Mouse (Mus musculus): Measurements from ENCODE around the gene Krt10.

Gene Krt10

DNA sequence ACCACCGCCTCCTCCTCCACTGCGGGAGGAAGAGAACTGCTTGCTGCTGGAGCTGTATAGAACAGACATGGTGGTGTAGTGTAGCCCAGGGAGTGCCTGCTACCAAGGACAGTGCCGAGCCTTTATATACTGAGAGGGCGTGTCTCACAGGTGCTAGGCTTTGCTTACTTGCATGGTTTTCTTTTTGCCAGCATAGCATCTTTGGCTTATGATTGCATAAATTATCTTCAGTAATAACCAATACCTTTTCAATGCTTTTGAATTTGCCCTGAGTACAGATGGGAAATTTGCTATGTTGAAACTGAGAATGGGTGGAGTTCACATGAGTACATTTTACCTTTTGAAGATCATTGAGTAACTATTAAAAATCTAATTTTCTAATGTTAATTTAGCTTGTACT, at the start of gene Krt10:
TSS of gene Krt10 (minus strand) at position 101 of the 400 bp plus-strand sequence.
- no peak for DNase-seq (ENCODE audit: low read depth in 2 of 2, low spot score in 2 of 2)

DNA sequence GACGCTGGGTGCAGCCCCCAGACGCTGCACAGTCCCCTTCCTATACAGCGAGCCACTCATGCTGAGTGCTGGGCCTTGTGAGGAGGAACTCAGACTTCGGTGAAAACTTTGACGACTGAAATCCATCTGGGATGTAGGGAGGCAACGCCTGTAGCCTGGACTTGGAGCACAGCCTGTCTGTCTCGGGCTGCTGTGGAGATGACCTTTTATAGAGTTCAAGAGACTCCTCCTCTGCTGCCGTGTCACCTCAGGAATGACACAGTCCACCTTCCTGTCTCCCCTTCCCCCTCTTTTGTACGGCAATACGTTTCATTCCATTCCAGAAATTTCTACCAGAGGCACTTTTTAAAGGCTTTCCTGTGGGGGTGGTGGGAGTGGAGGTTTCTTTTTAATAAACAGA, 48.8 kb upstream of the Krt10 start, which contains the start of gene Krt20:
TSS of gene Krt20 (minus strand) at position 179 of the 400 bp plus-strand sequence.
- no peak for DNase-seq (ENCODE audit: low read depth in 2 of 2, low spot score in 2 of 2)

DNA sequence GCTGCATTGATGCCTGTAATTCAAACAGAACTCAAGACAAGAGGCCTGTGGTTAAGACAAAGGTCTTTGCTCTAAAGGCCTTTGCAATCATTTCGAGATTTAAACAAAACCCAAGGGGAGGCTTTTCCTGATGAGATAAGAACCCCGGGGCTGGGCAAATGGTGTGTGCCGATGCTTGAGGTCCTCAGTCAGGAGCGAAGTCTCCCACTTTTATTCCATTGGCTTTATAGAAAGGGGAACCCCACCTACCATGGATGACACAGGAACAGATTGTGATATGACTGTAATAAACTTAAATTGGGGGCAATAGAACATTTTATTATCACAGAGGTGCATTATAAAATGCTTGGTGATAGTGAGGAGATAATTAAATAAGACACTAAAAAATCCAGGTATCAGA, 47.5 kb upstream of the Krt10 start:
- DNase-seq (ENCODE audit: low read depth in 2 of 2, low spot score in 2 of 2) = no peak

DNA sequence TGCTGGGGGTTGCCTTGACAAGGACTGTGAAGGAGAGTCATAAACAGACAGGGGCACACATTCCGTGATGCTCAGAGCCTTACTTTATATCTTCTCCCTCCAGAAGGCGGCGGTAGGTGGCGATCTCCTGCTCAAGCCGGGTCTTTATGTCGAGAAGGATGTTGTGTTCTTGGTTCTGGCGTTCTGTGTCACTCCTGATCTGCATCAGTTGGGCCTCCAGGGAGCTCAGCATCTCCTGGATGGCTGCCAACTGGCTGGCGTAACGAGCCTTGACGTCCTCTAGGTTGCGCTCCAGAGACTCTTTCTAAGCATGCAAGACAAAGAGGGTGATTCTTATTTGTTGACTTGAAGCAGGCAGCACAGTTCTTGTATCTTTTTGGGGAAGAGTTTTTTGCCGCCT, 41.5 kb upstream of the Krt10 start:
- no peak for DNase-seq (ENCODE audit: low read depth in 2 of 2, low spot score in 2 of 2)

DNA sequence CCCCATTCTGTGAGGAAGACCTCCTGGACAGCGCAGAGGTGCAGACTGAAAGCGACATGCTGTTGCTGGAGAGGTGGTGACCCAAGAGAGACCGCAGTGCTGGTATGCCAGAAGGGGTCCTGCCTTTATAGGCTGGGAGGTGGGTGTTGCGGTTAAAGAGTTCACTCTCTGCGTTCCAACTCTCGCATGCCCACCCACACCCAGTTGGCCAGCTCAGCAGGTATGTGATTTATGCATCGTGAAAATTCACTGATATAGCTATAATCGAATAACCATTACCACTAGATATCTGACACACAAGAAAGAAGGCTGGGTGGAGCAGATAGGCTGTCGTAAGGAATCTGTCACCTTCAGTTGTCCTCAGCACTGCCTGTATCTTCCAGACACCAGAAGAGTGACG, 33.0 kb upstream of the Krt10 start, which contains the start of gene Krt12:
TSS of gene Krt12 (minus strand) at position 101 of the 400 bp plus-strand sequence.
- no peak for DNase-seq (ENCODE audit: low read depth in 2 of 2, low spot score in 2 of 2)

DNA sequence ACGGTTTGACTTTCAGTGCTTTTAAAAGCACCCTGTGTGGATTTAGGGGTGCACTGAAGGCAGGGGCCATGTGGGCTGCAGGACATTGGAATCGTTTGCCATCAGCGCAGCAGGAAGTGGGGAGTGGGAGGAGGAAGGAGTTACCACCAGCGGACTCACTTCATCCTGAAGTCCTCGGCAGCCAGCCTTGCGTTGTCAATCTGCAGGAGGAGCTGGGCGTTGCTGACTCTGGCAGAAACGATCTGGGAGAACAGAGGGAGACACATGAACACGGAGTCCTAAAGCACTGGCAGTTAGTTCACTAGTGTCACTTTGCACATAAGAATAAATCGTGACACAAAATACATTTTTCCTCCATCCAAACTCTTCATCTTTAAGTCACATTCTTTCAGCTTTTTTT, 31.4 kb upstream of the Krt10 start:
- DNase-seq (ENCODE audit: low read depth in 2 of 2, low spot score in 2 of 2) = no peak

DNA sequence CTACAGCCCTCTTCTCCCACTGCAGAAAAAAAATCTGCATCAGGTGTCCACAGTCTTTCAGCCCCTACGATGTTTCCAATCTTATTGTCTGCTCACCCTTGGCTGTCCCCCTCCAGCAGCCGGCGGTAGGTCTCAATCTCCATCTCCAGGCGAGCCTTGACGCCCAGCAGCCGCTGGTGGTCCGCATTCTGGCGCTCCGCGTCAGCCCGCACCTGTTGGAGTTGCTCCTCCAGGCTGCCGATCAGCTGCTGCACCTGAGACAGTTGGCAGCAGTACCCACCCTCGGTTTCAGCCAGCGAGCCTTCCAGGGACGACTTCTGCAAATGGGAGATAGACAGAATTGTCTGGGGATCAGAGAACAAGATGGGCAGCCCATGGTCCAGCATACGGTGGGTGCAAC, 28.7 kb upstream of the Krt10 start:
- DNase-seq (ENCODE audit: low read depth in 2 of 2, low spot score in 2 of 2) = no peak

DNA sequence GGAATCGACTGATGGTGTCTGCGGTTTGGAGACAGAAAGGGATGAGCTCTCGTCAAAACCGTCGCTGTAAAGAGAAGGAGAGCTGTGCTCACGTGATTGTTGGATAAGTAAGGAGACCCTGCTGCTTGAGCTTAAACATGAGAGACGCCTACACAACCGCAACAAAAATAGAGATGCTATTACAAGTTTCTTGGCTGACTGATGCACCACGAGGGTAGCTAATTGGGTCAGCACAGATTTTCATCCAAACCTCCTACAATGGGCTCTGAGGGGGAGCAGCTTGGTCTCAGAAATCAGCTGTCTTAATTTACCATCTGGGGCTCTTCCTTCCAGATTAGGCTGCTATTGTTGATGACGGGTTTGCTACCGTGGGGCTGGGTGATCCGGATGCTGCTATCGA, 27.7 kb upstream of the Krt10 start:
- DNase-seq (ENCODE audit: low read depth in 2 of 2, low spot score in 2 of 2) = no peak

DNA sequence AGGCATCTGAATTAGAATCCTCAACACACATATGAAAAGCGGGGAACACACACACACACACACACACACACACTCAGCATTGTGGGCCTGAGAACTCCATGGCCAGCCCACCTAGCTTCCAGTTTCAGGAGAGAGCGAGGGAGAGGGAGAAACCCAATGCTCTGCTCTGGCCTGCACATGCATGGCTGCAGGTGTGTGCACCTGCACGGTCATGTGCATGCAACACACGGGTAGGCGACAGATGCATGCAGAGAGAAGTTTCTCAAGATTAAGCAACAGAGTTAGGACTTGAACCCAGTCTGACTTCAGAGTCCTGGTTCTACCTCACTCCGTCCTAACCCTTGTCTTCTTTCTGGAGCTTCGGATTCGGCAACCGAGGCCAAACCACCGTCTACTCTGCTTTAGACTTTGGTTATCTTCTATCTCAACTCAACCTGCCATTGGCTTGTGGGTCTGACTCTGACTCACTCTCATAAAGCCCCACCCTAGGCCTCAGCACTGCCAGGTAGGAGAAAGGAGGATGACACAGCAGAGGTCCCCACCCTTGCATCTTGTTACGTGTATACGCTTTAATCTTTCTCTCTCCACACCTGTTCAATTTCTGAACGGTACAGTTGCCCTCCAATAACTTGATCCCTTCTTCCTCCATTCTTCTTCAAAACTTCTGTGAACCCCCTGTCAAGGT, 25.4 kb upstream of the Krt10 start:
- no peak for DNase-seq (ENCODE audit: low read depth in 2 of 2, low spot score in 2 of 2)

DNA sequence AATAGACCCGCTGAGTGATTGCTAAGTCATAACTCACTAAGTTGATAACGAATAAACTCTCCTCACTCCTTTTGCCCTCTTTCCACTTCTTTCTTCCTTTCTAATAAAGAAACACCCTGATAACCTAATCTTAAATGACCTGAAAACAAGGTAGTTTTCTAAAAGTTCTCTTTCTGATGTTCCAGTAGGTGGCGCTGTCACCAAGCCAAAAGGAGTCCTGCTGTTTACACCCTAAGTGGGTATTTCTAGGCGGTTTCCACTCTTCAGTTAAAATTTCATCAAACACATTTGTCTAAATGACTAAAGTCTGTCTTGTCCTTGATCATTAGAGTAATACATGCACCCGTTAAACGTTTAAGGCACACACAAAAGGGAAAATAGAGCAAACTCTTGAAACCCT, 24.1 kb upstream of the Krt10 start:
- peak in 1 of 2 experiments; percentile 2 for DNase-seq (ENCODE audit: low read depth in 2 of 2, low spot score in 2 of 2)

DNA sequence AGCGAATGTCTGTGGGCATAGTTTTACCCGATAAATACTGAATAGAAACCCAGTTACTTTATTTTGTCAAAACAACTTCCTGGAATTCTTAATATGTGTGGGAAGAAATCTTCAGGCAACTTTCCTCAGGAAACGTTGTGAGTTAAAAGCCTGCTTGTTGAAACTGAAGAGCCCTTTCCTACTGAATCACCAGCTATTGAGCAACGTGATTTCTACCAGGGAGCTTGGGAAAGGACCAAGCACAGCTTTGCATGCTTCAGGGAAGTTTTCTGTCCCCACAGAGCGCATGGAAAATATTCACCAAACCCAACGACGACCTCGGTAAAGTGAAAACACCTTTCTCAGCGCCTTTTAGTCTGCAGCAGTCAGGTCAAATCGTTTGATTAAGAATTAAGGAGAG, 17.0 kb upstream of the Krt10 start:
- DNase-seq (ENCODE audit: low read depth in 2 of 2, low spot score in 2 of 2) = no peak

DNA sequence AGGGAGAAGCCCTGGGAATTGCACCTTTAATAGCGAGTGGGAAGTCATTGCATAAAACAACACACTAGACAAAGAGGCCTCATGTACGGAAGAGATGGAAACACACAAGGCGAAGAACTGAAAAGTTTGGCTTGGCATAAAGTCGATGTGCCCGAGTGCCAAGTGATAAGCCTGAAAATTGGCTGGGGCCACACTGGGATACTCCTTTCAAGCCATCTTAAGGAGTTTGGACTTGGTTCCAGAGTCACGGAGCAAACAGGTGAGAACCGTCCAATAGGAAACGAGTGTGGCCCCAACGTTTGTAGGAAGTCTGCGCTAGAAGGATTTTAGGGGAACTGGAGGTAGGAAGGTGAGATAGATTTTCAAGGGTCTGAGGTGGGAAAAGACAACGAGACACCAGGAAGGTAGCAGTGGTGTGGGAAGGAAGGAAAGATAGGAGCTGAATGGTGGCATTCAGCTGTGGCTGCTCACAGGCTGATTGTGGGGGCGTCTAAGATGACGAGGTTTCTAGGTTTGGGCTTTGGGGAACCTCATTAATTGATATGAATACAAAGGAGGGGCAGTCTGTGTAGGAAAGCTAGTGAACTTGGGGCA, 10.9 kb upstream of the Krt10 start:
- no peak for DNase-seq (ENCODE audit: low read depth in 2 of 2, low spot score in 2 of 2)

DNA sequence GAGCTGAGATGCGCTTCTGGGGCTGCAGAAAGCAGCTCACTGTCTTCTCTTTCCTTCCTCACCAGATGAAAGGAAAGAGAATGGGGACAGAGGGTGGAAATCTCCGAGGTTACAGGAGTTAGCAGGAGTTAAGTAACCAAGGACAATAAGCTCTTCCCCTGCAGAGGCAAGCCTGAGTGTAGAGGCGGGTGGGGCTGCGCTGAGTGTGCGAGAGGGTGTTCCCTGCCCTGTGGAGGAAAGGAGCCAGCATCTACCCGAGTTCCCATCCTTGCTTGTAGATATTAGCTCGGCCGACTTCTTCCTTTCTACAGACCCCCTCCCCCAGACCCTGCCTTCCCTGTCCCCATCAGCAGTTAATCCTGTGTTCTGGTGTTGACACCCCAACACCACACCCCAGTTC, 9.7 kb upstream of the Krt10 start:
- no peak for DNase-seq (ENCODE audit: low read depth in 2 of 2, low spot score in 2 of 2)

DNA sequence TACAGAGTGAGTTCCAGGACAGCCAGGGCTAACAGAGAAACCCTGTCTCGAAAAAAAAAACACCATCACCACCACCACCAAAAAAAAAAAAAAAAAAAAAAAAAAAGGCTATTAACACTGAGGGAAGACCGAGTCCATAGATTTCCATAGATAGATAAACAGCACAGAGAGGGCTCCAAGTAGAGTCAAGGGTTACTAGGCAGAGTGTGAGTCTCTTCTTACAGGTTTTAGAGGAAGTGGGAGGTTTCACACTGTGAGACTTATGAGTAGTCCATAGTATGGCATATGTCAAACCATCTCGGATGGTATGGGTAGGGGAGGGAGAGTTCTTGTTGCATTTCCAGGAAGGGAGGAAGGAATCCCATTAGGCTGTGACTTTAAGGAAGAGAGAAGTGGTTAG, 8.9 kb upstream of the Krt10 start:
- no peak for DNase-seq (ENCODE audit: low read depth in 2 of 2, low spot score in 2 of 2)

DNA sequence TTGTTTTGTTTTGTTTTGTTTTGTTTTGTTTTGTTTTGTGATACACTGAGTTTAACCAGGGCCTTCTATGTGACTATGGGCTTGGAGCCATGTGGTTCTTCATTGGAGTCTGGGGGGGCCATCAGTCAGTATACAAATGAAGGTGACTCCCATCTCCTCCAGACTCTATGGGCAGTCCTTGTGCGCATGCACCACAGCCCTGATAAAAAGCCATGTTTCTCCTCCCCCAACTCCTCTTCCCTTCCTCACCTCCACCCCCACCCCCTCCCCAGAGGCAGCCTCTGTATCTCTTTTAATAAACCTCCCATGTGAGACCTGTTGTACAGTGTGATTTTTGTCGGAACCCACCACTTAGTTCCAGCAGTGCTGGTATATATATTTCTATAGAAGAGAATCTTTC, 7.5 kb upstream of the Krt10 start:
- no peak for DNase-seq (ENCODE audit: low read depth in 2 of 2, low spot score in 2 of 2)

DNA sequence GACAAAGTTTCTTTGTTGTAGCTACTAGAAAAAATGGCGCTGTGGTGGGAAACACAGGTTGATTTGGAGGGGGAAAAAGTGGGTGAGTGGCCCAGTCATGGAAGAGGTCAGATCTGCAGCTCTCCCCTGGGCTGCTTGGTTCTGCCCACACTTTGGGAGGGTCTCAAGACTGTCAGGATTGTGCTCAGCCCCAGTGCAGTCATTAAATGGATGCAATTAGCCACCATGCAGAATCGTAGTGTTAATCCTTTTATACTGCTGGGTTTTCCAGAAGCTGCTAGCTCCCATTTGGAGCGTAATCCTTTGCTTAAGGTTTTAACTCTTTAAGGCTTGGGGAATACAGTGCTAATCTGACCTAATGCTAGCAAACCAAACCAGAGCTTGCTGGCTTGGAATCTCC, 6.9 kb upstream of the Krt10 start:
- DNase-seq (ENCODE audit: low read depth in 2 of 2, low spot score in 2 of 2) = no peak

DNA sequence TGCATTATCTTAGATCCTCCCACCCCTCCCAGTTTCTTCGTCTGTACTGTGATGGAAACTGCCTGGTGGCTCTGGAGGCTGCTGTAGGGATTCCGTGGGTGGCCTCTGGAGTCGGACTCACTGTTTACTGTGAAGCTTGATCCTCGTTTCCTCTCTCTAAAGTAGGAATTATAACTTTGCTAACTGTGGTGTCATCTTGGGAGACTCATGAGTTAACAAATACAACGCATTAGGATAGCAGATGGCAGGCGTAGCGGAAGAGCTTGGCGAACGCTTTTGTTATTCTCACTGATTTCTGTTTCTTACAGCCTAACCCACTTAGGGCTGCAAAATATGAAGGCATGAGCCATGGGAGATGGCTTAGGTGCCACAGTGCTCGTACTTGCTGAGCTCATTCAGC, 3.3 kb upstream of the Krt10 start:
- DNase-seq (ENCODE audit: low read depth in 2 of 2, low spot score in 2 of 2) = no peak

DNA sequence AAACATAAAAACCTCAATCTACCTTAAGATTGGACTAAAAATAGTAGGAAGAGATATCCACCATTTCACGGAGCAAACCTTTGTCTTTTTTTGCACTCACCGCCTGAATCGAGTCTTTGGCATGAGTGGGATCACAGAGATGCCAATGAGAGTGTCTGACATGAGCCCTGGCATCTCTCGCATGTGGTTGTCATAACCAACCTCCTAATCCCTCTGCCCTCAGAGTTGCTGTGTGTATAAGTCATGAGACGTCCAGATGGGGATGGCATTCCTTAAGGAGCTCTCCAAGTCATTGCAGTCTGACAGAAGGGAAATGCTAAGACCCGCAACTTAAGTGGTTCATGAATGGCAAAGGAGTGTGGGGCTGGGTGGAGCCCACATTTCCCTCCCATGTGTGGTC, 2.2 kb upstream of the Krt10 start:
- DNase-seq (ENCODE audit: low read depth in 2 of 2, low spot score in 2 of 2) = no peak

DNA sequence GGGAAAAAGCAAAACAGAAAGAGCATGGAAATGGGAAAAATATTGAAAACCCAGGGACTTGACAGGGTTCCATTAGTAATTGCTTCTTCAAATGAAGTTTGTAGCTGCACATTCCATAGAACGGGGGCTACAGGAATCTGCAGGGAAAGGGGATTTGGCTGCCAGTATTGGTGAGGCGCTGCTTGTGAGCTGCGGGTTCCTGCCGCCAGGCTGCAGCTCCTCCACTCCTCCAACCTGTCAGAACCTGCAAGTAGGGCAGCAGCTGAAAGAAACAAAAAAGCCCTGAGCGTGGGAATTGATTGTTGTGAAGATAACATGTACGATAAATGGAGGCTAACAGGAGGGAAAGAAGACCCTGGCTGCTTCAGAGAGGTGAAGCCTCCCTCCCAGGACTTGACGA, 1.7 kb upstream of the Krt10 start:
- DNase-seq (ENCODE audit: low read depth in 2 of 2, low spot score in 2 of 2) = no peak

DNA sequence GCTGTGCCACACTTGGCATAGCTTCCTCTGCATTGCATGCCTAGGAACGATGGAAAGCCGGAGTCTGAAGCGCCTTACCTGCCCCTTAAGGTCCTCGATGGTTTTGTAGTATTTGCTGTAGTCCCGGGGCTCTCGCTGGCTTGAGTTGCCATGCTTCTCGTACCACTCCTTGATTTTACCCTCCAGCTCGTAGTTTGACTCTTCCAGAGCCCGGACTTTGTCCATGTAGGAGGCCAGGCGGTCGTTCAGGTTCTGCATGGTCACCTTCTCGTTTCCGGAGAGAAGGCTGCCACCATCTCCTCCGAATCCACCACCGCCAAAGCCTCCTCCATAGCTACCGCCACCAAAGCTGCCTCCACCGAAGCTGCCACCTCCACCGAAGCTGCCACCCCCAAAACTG, 503 bp downstream of the Krt10 start:
- DNase-seq (ENCODE audit: low read depth in 2 of 2, low spot score in 2 of 2) = no peak

DNA sequence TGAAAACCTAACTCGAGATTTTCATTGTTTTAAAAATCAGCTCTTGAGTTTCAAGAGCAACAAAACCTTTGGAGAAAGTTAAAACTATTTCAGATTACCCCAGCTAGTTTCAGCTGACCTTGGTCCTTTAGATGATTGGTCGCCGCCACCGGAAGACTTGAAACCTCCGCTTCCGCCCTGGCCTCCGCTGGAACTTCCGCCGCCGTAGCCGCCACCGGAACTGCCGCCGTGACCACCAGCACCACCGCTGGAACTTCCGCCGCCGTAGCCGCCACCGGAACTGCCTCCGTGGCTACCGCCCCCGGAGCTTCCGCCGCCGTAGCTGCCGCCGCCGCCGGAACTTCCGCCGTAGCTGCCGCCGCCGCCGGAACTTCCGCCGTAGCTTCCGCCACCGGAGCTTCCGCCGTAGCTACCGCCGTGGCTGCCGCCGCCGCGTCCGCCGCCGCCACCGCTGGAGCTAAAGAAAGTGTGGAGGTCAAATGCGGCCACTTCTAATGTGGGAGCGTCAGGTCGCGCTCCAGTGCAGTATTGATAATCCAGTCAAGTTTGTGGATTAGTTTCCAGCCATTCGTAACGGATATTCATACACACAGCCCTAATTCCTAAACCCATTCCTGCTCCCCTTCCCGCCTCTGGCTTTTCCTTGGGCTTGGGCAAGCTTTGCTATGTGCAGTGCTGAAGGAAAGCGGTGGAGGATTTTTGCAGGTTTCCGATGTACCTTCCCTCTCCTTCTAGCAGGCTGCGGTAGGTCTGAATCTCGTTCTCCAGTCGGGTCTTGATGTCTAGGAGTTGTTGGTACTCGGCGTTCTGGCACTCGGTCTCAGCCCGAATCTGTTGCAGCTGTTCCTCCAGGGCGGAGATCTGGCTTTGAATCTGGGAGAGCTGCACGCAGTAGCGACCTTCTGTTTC, 3.1 kb downstream of the Krt10 start:
- DNase-seq (ENCODE audit: low read depth in 2 of 2, low spot score in 2 of 2) = peak; percentile 55 to 65

DNA sequence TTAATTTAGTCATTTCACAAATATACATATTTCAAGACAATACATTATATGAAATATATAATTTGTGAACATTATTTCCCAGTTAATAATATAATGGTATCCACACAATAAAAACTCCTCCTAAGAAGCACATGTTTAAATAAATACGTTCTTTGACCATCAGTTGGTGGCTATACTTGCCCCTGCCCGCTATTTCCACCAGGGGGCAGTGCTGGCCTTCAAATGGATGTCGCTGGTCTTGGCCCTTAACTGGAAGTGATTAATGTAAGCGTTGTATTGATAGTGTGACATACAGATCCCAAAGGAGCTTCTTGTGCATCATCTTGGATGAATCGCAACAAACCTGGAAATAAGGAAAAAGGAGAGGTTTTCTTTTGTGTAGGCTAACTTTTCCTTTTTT, 9.6 kb downstream of the Krt10 start:
- DNase-seq (ENCODE audit: low read depth in 2 of 2, low spot score in 2 of 2) = peak; percentile 55 to 72

All from CD8-positive naive resting alpha-beta T cell, adult 2 months (primary cell).